ENCODE assay signal across 11 mouse cellular contexts in the genomic region with DNA sequence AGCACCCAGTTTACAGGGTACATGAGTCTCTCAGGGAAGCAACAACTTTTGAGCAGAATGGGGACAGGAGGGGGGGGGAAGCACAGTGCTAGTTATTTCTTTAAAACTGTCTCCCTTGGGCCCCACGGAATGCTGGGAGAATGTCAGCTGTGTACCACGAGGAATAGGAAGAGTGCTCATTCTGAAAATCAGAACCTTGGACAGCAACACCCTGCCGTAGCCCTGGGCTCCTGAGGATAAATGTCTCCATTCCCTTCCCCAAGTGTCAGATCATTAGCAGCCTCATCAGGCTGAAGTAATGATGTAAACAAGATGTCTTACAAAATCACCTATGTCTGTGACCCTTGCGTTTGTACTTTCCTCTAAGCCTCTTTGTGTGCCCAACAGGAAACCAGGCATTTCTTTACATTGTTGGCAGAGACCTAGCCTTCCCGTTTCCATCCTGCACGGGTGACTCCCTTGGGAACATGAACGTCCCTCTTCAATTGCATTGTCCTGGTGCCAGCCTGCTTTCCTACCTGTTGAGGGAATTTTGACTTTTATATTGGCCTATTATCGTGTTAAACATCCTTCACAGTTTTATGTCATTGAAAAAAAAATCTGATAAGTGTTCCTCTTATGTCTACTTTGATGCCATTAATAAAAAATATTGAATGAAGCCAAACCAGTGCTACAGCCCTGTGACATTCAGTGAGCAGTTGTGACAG.
DNase-seq lines count a peak whose midpoint lies in the region; ATAC-seq lines count a peak whose summit lies in the region.
"Had no signal": no experiment of that assay in that cellular context is flagged by ENCODE, and none has a peak within 500 bp of the region (broad histone marks: within the 10 kb centered on the region; RNA-seq: fewer than 3 reads in every experiment).

No protein-coding gene starts in this region.

- no peak overlapping the region for H3K4me2 ChIP-seq in intestine, embryonic 14.5 days (ENCODE audit: low read length)
- H3K4me2 ChIP-seq in intestine, embryonic 16.5 days (ENCODE audit: low read depth, low read length) = no peak overlapping the region
- H3K4me2 ChIP-seq: liver, embryonic 11.5 days had no signal

- no peak overlapping the region for H3K9ac ChIP-seq in intestine, embryonic 14.5 days (ENCODE audit: low read length)
- no peak overlapping the region for H3K9ac ChIP-seq in intestine, embryonic 16.5 days (ENCODE audit: low read depth, low read length)

- no peak overlapping the region for H3K27ac ChIP-seq in intestine, embryonic 14.5 days (ENCODE audit: low read depth)
- H3K27ac ChIP-seq in intestine, embryonic 16.5 days (ENCODE audit: low read length) = no peak overlapping the region

- no peaks in the 10 kb centered on the region for H3K36me3 ChIP-seq in intestine, embryonic 14.5 days (ENCODE audit: control insufficient read depth, insufficient read depth, low read length)
- no peaks in the 10 kb centered on the region for H3K36me3 ChIP-seq in intestine, embryonic 16.5 days (ENCODE audit: control insufficient read depth, insufficient read depth, low read length)

- ATAC-seq in intestine, embryonic 14.5 days (replicated peaks; ENCODE audit: low FRiP score, low TSS enrichment, low read depth) = no peak
- ATAC-seq in intestine, embryonic 16.5 days = no peak
- no peak for ATAC-seq in CD4-positive, CD25-positive, alpha-beta regulatory T cell, adult 4 months
- ATAC-seq: midbrain, embryonic 16.5 days had no signal

- no peaks in the 10 kb centered on the region for H3K9me3 ChIP-seq in intestine, embryonic 14.5 days (ENCODE audit: control insufficient read depth, low read length)
- no peaks in the 10 kb centered on the region for H3K9me3 ChIP-seq in intestine, embryonic 16.5 days (ENCODE audit: control insufficient read depth, low read length)

- WGBS in intestine, embryonic 14.5 days = 32% methylated on average over 8 of the region's 8 CpGs
- WGBS in intestine, embryonic 16.5 days = 30% methylated on average over 8 of the region's 8 CpGs

- no peak overlapping the region for H3K4me3 ChIP-seq in intestine, embryonic 14.5 days (ENCODE audit: low read depth, low read length)
- H3K4me3 ChIP-seq in intestine, embryonic 16.5 days (ENCODE audit: low read length) = no peak overlapping the region

- H3K4me1 ChIP-seq in intestine, embryonic 14.5 days (replicated peaks; ENCODE audit: control insufficient read depth, insufficient read depth, low read length) = no peaks in the 10 kb centered on the region
- H3K4me1 ChIP-seq in intestine, embryonic 16.5 days (ENCODE audit: control insufficient read depth, insufficient read depth, low read length) = no peaks in the 10 kb centered on the region

- DNase-seq in intestine, embryonic 14.5 days (ENCODE audit: low spot score) = peak; percentile 56
- DNase-seq in ES-CJ7 (ENCODE audit: low read depth, low spot score) (peak; percentile 29), adipocyte (ENCODE audit: low spot score) (peak; percentile 41)
- DNase-seq in induced T-regulatory cell, adult 2 months (ENCODE audit: low read depth) = peak; percentile 1
- DNase-seq in spleen, postnatal 36 days (ENCODE audit: low spot score in 2 of 2) = no peak
- DNase-seq in thymus, postnatal 4 days = no peak
- DNase-seq: gastrocnemius, postnatal 25 days had no signal

- no peaks in the 10 kb centered on the region for H3K27me3 ChIP-seq in intestine, embryonic 14.5 days (replicated peaks; ENCODE audit: control insufficient read depth, insufficient read depth, low read length)
- no peaks in the 10 kb centered on the region for H3K27me3 ChIP-seq in intestine, embryonic 16.5 days (replicated peaks; ENCODE audit: control insufficient read depth, insufficient read depth, low read length)

Comparison
In these comparisons a context has a peak if more than half of its experiments do, and no peak if none do; other contexts are left out.
1. DNase-seq: peak in intestine, embryonic 14.5 days (single experiment), ES-CJ7 (single experiment), adipocyte (single experiment) and induced T-regulatory cell, adult 2 months (single experiment); none in spleen, postnatal 36 days (0 of 2) and thymus, postnatal 4 days (single experiment).